Mouse (Mus musculus) naive thymus-derived CD4-positive, alpha-beta T cell, adult 2 months (primary cell): ENCODE results near the gene Tenm4.

Experiments
- DNase-seq: peaks from one replicate; pipeline ENCODE4 v3.0.0-alpha.2; 2011; ENCODE audit warnings: low read depth

Tenm4 gene

GRCm38 (mm10) chr7:96808059-96808646 is 637.1 kb downstream of the Tenm4 start:
- DNase-seq, result no peak

GRCm38 (mm10) chr7:96811691-96812090 is 640.6 kb downstream of the Tenm4 start:
- no peak for DNase-seq

GRCm38 (mm10) chr7:96813036-96813435 is 642.0 kb downstream of the Tenm4 start:
- no peak for DNase-seq

GRCm38 (mm10) chr7:96813497-96814400 is 642.7 kb downstream of the Tenm4 start:
- no peak for DNase-seq

- DNase-seq, result no peak
These were observed 643.5 kb downstream of the Tenm4 start for GRCm38 (mm10) chr7:96814581-96814980.

- DNase-seq, result no peak
These were observed 646.1 kb downstream of the Tenm4 start for GRCm38 (mm10) chr7:96817030-96817674.

- no peak for DNase-seq
These were observed 647.3 kb downstream of the Tenm4 start for GRCm38 (mm10) chr7:96818236-96818916.

GRCm38 (mm10) chr7:96819538-96819937 is 648.5 kb downstream of the Tenm4 start:
- DNase-seq, result no peak

- DNase-seq, result no peak
These were observed 649.3 kb downstream of the Tenm4 start for GRCm38 (mm10) chr7:96820343-96820742.

- no peak for DNase-seq
These were observed 655.1 kb downstream of the Tenm4 start for GRCm38 (mm10) chr7:96826101-96826500.

GRCm38 (mm10) chr7:96826672-96827071 is 655.6 kb downstream of the Tenm4 start:
- DNase-seq, result no peak

GRCm38 (mm10) chr7:96832551-96832950 is 661.5 kb downstream of the Tenm4 start:
- no peak for DNase-seq

- DNase-seq, result no peak
These were observed 662.0 kb downstream of the Tenm4 start for GRCm38 (mm10) chr7:96833012-96833411.

GRCm38 (mm10) chr7:96834681-96835289 is 663.7 kb downstream of the Tenm4 start:
- no peak for DNase-seq

GRCm38 (mm10) chr7:96835313-96835712 is 664.3 kb downstream of the Tenm4 start:
- no peak for DNase-seq

- DNase-seq, result no peak
These were observed 667.3 kb downstream of the Tenm4 start for GRCm38 (mm10) chr7:96838271-96838841.

GRCm38 (mm10) chr7:96838926-96839325 is 667.9 kb downstream of the Tenm4 start:
- DNase-seq, result no peak

- no peak for DNase-seq
These were observed 668.5 kb downstream of the Tenm4 start for GRCm38 (mm10) chr7:96839586-96839985.

- no peak for DNase-seq
These were observed 671.6 kb downstream of the Tenm4 start for GRCm38 (mm10) chr7:96842477-96843255.

- DNase-seq, result no peak
These were observed 673.3 kb downstream of the Tenm4 start for GRCm38 (mm10) chr7:96844104-96844894.
